9 mouse cellular contexts compared by ENCODE assay signal in the genomic region with DNA sequence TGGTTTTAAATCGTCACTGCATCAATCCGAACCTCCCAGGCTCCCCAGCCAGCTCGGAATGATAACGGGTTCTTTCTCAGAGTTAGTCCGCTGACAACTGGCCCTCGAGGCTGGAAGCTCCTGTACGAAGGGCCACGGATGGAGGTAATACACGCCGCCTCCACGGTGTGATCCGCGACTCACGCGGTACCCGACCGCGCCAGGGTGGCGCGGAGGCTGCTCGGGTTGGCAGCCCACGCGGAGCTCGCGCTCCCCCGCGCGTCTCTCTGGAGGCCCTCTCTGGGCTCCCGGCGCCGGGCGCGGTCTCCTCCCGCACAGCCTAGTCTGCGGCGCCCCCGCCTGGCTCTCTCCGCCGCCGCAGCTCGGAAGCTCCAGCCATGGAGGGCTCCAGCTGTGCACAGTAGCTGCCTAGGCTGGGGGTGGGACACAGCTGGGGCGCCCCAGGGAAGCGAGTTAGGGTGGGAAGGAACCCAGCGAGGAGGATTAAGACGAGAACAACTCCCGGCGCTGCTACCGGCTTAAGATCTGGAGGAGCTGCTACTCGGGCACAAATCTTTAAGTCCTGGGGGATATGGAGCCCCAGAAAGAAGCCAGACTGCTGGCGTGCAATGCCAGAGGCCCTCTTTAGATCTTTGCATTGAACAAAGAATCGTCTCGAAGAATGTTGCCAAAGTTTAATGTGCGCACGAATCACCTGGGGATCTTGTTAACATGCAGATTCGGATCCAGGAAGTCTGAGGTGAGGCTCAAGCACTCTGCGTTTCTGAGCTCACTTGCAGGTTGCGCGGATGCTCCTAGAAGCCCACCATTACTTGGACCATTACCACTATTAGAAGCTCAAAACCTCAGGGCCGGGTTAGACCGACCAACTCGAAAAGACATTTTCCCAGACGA. TPM values are rescaled to one million over a fixed set of nuclear protein-coding genes. Genes with fewer than 3 reads are reported as not detected.
DNase-seq lines count a peak whose midpoint lies in the region; ATAC-seq lines count a peak whose summit lies in the region.
"Had no signal": no experiment of that assay in that cellular context is flagged by ENCODE, and none has a peak within 500 bp of the region (broad histone marks: within the 10 kb centered on the region; RNA-seq: fewer than 3 reads in every experiment).

No protein-coding gene starts in this region.

- no peak overlapping the region for H3K9ac ChIP-seq in neural tube, embryonic 15.5 days (replicated peaks)

- WGBS in neural tube, embryonic 15.5 days = under 1% methylated on average over 62 of the region's 62 CpGs

- no peak overlapping the region for H3K27ac ChIP-seq in neural tube, embryonic 15.5 days (replicated peaks)

- no peaks in the 10 kb centered on the region for H3K36me3 ChIP-seq in neural tube, embryonic 15.5 days

- peak overlapping the region; percentile 30 for H3K4me3 ChIP-seq in neural tube, embryonic 15.5 days (replicated peaks)

- H3K27me3 ChIP-seq in neural tube, embryonic 15.5 days (replicated peaks) = peaks cover 50% of the 10 kb centered on the region
- H3K27me3 ChIP-seq: CH12.LX had no signal

- H3K4me2 ChIP-seq in neural tube, embryonic 15.5 days = peak overlapping the region; percentile 53

- H3K9me3 ChIP-seq in neural tube, embryonic 15.5 days (replicated peaks) = no peaks in the 10 kb centered on the region

- peak; percentile 18 to 41 for DNase-seq in layer of hippocampus, postnatal 10 days (ENCODE audit: low spot score in 2 of 2)
- DNase-seq in layer of hippocampus, postnatal 36 days = no peak
- peak; percentile 87 for DNase-seq in embryo, embryonic 9.5 days (ENCODE audit: extremely low spot score)
- DNase-seq in heart, adult 8-10 months (ENCODE audit: low spot score) = peak; percentile 80
- DNase-seq in kidney, adult 11 months = peak; percentile 73
- DNase-seq in lung, adult 18-20 months = peak; percentile 82 to 87
- no peak for DNase-seq in adipocyte (ENCODE audit: low spot score)

- ATAC-seq in neural tube, embryonic 15.5 days (ENCODE audit: low FRiP score) = peak; percentile 83

- peaks cover 19% of the 10 kb centered on the region for H3K4me1 ChIP-seq in neural tube, embryonic 15.5 days

RNA-seq across cellular contexts. Expression of gene Mecom, which starts 32.7 kb away (rescaled TPM):
- 1 to 10 TPM; 6.5 to 6.8 TPM for total RNA-seq in layer of hippocampus, postnatal 10 days (2021)
- 1 to 10 TPM; 3.2 to 4.3 TPM for total RNA-seq in layer of hippocampus, postnatal 36 days (2021)
- 10 to 100 TPM; 13.6 to 19.5 (median 16.5) TPM for total RNA-seq in heart, adult 8-10 months (2022)
- polyA plus RNA-seq in neural tube, embryonic 15.5 days (2015; fragmentation: Nextera tagmentation; extraction: Ambion mirVana) = 5.2 and 5.5 TPM in 2 replicates
- total RNA-seq: CH12.LX had no signal

Comparison
In these comparisons a context has a peak if more than half of its experiments do, and no peak if none do; other contexts are left out.
1. DNase-seq: peak in layer of hippocampus, postnatal 10 days (2 of 2), embryo, embryonic 9.5 days (single experiment), heart, adult 8-10 months (single experiment), kidney, adult 11 months (single experiment) and lung, adult 18-20 months (2 of 2); none in layer of hippocampus, postnatal 36 days (0 of 2) and adipocyte (single experiment).